Mouse (Mus musculus): ENCODE measurements at regions not wholly inside any gene's neighbourhood (a gene's known extent, or its start where the extent isn't known, plus 50 kb on each side); places are given as distances from the start of the nearest gene placed in this dataset.

DNA sequence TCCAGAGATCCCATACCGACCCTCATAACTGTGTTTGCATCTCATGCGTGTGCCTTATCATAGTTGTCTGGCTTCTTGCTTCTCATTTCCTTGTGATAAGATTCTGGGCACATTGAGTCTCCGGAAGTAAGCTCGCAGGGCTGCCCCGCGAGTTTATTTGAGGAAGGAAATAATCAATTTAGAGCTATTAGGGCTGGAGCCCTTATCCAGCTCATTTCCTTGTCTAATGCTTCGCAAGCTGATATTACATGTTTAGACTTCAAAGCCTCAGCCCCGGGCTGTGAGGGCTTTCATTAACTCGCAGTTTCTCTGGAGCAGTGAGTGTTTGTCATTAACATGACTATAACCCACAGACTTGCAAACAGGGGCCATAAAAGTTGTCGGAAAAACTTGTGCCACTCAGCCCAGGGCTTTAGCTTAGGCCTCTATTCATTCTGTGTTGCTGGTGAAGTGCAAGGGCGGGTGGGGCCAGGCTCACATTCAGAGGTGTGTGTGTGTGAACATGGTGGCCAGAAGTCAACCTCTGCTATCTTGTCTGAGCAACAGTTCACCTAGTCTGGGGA is 251.0 kb upstream of the Gm5148 start:
- no peak for DNase-seq (ENCODE audit: low spot score in 2 of 2)

DNA sequence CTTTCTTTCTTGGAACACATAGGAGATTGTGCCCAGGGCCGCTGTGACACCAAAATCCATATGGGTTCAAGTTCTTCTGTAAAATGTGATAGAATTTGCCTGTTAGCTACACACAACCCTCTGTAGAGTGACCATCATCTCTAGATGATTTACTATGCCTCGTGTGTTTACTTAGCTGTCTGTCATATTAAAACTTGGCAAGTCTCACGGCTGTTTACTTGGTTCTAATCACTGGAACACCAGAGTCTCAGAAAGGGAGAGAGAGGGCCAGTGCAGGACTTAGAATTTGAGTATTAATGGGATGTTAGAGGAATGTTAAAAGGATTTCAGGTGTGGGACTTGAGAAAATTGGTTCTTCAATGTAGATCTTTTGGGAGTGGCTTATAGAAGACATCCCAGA is 248.6 kb upstream of the Gm5148 start:
- no peak for DNase-seq (ENCODE audit: low spot score in 2 of 2)

- DNase-seq (ENCODE audit: low spot score in 2 of 2) = no peak
These were observed 246.9 kb upstream of the Gm5148 start for GRCm38 (mm10) chr3:37971240-37971639.

- no peak for DNase-seq (ENCODE audit: low spot score in 2 of 2)
These were observed 244.4 kb upstream of the Gm5148 start for GRCm38 (mm10) chr3:37968654-37969053.

GRCm38 (mm10) chr3:37965221-37965620 is 240.9 kb upstream of the Gm5148 start:
- no peak for DNase-seq (ENCODE audit: low spot score in 2 of 2)

DNA sequence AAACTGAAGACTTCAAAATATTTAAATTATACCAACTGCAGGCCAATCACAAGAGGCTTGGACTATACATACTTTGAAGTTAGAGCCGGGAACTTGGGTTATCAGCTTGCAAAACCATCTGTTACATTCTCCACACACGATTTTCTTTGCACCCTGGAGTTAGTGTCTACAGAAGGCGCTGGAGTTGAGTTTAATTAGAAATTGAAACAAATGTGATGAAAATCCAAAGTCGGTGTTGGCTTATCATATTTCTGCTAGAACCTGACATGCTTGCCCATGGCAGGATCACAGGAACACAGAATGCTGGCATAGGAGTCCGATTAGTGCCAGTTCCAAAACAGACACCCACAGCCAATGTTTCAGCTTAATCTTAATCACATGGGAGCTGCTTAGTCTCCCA is 239.8 kb upstream of the Gm5148 start:
- no peak for DNase-seq (ENCODE audit: low spot score in 2 of 2)

DNA sequence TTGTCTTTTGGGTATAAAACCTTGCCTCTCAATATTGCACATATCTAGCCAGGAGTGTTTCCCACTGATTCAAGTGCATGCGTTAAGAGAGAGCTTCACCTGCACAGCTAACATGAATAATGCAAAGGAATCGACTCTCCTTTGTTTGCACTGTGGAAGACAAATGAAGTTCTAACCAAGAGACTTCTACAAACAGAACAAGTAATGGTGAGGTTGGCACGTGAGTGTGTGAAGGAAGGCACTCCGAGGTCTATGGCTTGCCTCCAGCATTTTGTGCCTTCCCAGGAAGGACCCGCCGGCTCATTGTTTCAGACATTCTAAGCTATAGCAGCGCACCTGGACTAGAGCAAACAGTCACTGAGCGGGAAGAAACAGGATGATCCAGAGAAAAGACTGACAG is 238.5 kb upstream of the Gm5148 start:
- no peak for DNase-seq (ENCODE audit: low spot score in 2 of 2)

DNA sequence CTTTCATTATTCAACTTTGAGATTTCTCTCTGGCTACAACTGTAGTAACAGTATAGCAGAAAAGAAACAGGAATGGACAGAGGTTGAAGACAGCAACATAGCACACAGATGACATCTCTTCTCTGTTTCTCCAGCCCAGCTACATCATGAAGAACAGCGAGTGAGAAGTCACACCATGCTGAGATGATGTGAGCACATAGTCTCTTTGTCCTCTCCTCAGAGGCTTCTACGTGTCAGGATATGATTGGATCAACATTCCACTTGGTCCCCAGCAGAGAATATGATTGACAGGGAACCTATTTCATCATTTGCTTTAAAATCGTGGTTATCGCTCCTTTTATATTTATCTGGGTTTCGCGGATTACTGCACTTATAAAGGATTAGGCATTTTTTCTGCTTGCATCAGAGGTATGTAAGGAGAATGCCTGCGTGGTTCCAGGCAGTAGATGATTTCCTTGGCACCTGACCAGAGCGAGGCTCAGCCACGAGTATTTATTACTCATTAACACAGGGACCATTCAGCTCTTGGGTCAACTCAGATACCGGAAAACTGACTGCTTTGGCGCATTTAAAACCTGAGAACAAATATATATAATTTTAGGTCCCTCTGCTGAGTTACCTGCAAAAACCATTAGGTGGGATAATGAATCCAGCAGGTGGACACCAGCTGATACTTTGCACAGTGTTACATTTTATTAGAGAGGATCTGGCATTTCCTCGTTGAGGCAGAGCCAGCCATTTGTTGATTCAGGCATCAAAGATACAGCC is 237.9 kb upstream of the Gm5148 start:
- no peak for DNase-seq (ENCODE audit: low spot score in 2 of 2)

- DNase-seq (ENCODE audit: low spot score in 2 of 2) = no peak
These were observed 234.2 kb upstream of the Gm5148 start for GRCm38 (mm10) chr3:37958361-37958978.

DNA sequence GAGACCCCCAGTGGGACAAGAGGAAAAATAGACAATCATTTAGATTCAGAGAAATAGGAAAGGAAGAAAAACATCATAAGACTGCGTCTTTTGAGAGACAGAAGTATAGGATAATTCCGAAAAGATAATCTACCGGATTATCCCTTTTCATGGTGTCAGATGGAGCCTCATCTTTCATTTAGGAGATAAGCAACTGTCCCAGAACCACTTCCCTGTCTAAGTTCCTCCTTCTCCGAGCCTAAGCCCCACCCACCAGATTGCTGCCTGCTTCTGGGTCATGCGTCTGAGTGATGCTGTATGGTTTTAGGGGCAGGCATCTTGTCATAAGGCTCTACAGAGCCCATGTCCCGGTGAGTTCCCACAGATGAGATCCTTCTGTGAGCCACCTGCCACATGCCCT is 232.3 kb upstream of the Gm5148 start:
- DNase-seq (ENCODE audit: low spot score in 2 of 2) = no peak

GRCm38 (mm10) chr3:37952891-37953290 is 228.6 kb upstream of the Gm5148 start:
- peak; percentile 44 for DNase-seq (ENCODE audit: low spot score in 2 of 2)

GRCm38 (mm10) chr3:37952251-37952650 is 228.0 kb upstream of the Gm5148 start:
- no peak for DNase-seq (ENCODE audit: low spot score in 2 of 2)

DNA sequence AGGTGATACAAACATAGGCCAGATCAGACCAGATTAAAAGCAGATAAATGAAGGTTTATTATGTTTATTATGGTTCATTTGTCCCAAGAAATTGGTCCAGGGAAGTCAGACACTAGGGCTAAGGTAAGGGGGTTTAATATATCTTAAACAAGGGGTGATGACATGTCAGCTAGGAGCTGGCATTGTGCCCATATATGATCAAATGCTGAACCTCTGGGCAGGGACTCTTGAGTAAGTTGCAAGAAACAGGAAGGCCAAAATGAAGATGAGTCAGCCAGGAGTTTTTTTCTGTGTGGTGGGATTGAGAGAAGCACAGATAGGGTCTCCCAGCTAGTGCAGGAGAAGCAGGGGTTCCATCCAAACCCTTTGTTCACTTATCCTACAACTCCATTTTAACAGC is 219.4 kb upstream of the Gm5148 start:
- DNase-seq (ENCODE audit: low spot score in 2 of 2) = no peak

GRCm38 (mm10) chr3:37940016-37940415 is 215.7 kb upstream of the Gm5148 start:
- DNase-seq (ENCODE audit: low spot score in 2 of 2) = no peak

DNA sequence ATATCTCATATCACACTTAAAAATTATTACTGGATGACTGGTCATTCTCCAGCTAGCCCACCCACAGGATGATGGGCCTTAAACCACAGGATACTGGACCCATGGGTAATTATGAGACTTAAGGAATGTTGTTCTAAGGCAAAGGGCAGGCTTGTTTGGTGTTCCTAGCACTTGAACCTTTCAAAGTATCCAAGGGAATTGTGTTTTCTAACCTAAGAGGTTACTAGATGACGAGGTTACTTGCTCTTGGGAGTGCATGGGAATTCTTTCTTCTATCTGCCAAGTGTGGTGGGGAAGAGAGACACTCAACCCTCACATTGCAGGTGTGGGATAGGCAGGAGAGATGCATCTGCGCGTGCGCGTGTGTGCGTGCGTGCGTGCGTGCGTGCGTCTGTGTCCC is 214.6 kb upstream of the Gm5148 start:
- DNase-seq (ENCODE audit: low spot score in 2 of 2) = no peak

DNA sequence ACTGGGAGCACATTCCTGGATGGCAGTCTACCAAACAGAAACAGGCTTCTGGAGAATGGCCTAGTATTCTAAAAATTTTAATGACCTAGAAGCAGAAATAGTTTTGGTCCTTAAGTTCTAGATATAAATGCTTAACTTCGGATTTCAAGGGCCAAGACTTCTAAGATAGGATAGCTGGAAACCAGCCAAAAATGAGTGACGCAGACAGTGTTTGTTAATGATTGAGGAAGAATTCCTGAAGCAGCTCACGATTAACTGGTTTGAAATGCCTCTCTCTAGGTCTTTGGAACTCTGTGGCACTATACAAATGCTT is 213.9 kb upstream of the Gm5148 start:
- no peak for DNase-seq (ENCODE audit: low spot score in 2 of 2)

- no peak for DNase-seq (ENCODE audit: low spot score in 2 of 2)
These were observed 213.3 kb upstream of the Gm5148 start for GRCm38 (mm10) chr3:37937381-37938283.

- no peak for DNase-seq (ENCODE audit: low spot score in 2 of 2)
These were observed 212.1 kb upstream of the Gm5148 start for GRCm38 (mm10) chr3:37936251-37936931.

DNA sequence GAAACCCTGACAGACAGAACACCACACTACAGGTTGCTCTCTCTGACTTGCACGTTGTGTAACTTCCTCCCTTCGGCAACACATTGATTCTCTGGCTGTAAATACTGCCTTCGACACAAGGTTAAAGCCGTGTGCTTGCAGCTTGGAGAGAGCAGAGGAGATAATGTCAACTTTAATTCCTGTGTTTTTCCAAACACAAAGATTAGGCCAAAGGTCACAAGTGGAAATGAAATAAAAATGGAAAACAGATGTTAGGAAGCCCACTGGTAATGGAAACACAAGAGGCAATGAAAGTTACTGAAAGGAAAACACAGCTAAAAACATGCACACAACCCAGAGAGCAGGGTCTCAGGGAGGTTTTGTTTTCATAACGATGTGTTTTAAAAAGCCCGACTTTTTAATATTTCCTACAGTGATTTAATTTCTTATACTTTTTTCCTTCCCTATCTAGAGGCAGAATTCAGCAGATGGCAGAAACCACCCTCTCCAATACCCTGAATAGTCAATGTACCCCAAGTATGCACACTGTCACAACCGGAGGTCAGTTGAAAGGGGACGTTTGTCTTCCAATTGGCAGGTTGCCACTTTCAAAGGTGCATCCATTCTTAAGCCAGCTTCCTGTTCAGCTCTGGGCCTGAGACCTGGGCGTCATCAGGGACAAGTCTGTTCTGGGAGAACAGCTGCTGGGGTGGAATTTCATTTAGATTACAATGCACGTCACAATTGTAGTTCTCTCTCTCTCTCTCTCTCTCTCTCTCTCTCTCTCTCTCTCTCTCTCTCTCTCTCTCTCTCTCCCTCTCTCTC is 210.8 kb upstream of the Gm5148 start:
- no peak for DNase-seq (ENCODE audit: low spot score in 2 of 2)

DNA sequence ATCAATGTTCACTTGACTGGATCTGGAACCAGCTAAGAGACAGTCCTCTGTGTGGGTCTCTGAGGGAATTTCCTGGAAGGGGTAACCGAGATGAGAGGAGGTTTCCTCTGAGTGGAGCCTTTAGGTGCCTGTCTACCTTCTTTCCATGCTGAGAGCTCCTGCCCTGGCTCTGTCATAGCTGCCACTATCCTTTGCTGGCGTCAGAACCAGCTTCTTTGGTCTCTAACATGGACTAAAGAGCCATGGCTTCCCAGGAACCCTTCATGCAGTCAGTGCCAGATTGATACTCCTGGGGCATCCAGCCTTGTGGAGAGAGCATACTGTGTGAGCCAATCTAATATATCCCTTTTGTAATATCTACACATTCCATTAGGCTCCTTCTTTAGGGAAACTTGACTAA is 209.9 kb upstream of the Gm5148 start:
- no peak for DNase-seq (ENCODE audit: low spot score in 2 of 2)

GRCm38 (mm10) chr3:37928731-37929130 is 204.4 kb upstream of the Gm5148 start:
- no peak for DNase-seq (ENCODE audit: low spot score in 2 of 2)

Measured in right cerebral cortex, adult 2 months (tissue).